Mouse (Mus musculus) megakaryocyte, adult 5-6 weeks (primary cell): ENCODE data around the gene Usp15. TPM values are rescaled to one million over a fixed set of nuclear protein-coding genes. Genes with fewer than 3 reads are reported as not detected.

Experiments used
- total RNA-seq, 2 experiments: library from RNA; stranded (forward) in 1 of 2; stranded (reverse) in 1 of 2; fragments of 153-499, 151-499 nt in 1 of 2; fragments of 221-1000, 200-1000 nt in 1 of 2; gene quantifications; 2 replicates each; pipeline versions ENCODE4 v1.2.3 to v1.2.4; 2015 to 2017

Usp15 gene
- total RNA-seq, 2 experiments from 2014 or later: 109 to 170 TPM

Other genes with a start within 250 kb of the Usp15 start
- gene Mon2, start 120.5 kb downstream of the Usp15 start, total RNA-seq (2015): 36.0 and 43.7 TPM in 2 replicates
- gene Mon2, start 120.5 kb downstream of the Usp15 start, total RNA-seq (2017): 42.9 and 54.4 TPM in 2 replicates
- gene Fam19a2, start 67.0 kb upstream of the Usp15 start, total RNA-seq (2015): not detected in 2 replicates
- not detected in 2 replicates for gene Fam19a2, start 67.0 kb upstream of the Usp15 start, total RNA-seq (2017)